Mouse (Mus musculus): ENCODE measurements around the gene Ppm1h.

DNA sequence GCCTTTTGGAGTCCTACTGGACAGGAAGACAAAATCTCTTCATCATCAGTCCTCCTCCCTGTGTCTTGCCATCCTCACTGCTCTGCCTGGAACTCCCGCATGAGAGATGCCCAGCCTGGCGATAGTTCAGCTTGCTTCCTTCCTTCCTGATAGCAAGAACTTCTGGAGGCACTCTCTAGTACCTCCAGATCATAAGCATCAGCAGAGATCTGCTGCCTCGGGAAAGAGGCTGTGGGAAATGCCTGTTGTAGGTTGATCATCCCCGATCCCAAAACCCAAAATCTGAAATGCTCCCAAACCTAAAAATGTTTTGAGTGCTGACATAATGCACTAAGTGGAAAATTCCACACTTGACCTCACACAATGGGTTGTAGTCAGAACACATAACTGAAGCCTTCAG lies 198.4 kb downstream of the Ppm1h start:
- TF ChIP-seq CTCF (IDR thresholded peaks at IDR 0.05) (no peak), EP300 (IDR thresholded peaks at IDR 0.05) (no peak)

Measured in lung, postnatal 0 days (tissue).